Mouse (Mus musculus) ES-E14 (cell line): ENCODE data around the gene Ildr2.

Experiments
- HCFC1 ChIP-seq: IDR thresholded peaks from 2 replicates; pipeline ENCODE4 v1.6.1; 2012; ENCODE audit warnings: low read length, inconsistent platforms, borderline replicate concordance; ENCODE audit not compliant: insufficient read depth
- MAFK ChIP-seq: IDR thresholded peaks from 2 replicates; pipeline ENCODE4 v1.6.1; 2014; ENCODE audit warnings: mild to moderate bottlenecking, low read depth, low read length, inconsistent platforms; ENCODE audit not compliant: insufficient read depth

GRCm38 (mm10) chr1:166349341-166349740 is 95.4 kb downstream of the Ildr2 start:
- no peak for TF ChIP-seq HCFC1
- no peak for TF ChIP-seq MAFK
